Mouse (Mus musculus) spleen, postnatal 36 days (tissue): Measurements from ENCODE around the gene Trim14.
A peak's percentile ranks its signal among the peaks of the same experiment; 100 is the strongest.

ENCODE experiments used
- DNase-seq, 2 experiments: peaks; one replicate each; pipeline ENCODE4 v3.0.0; 2022; ENCODE audit warnings: low spot score in 2 of 2, mixed read lengths in 1 of 2

Gene Trim14

DNA sequence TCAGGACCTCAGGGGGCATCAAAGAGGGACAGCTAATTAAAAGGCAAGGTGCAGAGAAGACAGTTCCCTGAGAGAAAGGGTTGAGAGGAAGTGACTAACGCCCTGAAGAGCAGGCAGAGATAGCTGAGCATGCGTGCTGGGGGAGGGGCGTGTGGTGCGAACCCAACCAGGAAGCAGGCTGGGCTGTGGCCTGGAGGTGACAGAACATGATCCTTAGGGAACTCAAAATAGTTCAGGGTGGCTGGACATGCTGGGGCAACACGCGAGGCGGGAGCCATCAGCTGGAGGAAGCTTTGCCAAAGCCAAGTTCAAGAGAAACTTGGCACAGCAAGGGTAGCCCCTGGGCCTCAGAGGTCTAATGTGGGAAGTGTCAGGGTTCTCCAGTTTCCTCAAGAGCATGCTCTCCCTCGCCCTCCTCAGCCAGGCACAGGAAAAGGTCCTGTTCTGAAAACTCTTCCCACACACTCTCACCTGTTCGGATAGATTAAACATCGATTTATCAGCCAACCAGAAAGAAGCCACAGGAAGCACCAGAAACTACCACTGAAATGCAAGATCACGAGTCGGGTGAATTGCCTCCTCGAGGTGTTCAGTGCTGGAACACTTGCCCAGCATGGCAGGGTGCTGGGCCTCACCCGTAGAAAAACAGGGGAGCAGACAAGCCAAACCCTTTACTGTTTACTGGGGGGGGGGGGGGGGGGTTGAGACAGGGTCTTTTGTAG lies 50.1 kb downstream of the Trim14 start:
- peak; percentile 90 to 92 for DNase-seq

DNA sequence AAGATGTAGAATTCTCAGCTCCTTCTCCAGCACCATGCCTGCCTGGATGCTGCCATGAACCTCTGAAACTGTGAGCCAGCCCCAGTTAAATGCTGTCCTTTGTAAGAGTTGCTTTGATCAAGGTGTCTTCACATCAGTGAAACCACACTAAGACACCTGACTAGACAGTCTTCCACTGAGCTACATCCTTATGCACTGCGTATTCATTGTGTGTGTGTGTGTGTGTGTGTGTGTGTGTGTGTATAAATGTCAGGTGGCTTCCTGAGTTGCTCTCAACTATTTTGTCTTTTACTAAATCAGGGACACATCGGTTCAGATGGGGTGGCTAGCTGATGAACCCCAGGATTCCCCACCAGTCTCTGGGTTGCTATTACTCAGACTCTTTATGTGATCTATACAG lies 56.9 kb downstream of the Trim14 start:
- DNase-seq, result no peak

GRCm38 (mm10) chr4:46475101-46475500 lies 60.8 kb downstream of the Trim14 start:
- DNase-seq, result no peak

DNA sequence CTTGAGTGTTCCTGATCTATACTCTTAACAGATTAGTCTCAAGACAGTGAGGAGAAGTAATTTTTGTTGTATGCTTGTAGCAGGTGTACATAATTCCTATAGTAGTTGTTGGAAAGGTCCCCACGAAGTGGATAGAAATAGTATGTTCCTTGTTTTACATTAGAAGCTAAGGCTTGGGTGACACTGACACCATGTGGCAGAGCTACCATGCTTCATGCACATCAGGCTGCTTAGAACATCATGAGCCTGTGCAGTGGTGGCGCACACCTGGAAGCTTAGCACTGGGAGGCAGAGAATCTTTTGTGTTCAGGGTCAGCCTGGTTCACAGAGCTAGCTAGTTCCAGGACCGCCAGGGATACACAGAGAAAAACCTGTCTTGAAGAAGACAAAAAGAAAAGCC lies 70.2 kb downstream of the Trim14 start:
- DNase-seq, result no peak

DNA sequence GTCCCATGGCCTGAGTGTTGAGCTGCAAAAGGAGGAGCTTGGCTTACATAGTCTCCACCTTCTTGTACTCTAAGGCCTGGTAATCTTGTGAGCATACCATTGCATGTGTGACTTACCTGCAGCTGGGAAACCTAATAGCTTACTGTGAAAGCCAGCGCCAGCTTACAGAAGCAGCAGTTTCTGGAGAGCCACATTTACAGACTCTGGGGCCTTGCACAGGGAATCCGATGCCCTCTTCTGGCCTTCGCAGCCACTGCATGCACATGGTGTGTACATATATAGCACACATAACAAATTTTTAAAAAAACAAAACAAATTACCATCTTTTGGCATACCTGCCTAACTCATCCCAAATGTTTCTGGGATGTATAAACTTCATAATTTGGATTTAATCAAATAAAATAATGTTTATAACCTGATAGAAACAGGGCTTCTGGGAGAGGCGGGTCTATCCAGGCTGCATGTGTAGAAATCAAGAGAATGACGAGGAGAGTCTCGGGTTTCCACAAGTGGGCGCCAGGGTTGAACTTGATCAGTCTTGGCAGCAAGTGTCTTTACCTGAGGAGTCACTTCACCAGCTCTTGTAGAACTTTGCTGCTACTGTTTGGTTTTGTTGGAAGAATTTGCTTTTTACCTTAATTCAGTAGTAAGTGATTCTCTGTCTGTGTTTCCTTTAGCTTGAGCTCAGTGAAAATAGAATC lies 72.7 kb downstream of the Trim14 start:
- peak in 1 of 2 experiments; percentile 32 for DNase-seq

GRCm38 (mm10) chr4:46458411-46458810 lies 77.5 kb downstream of the Trim14 start:
- DNase-seq, result no peak

- no peak for DNase-seq
Observed at GRCm38 (mm10) chr4:46457186-46457585, 78.8 kb downstream of the Trim14 start.

DNA sequence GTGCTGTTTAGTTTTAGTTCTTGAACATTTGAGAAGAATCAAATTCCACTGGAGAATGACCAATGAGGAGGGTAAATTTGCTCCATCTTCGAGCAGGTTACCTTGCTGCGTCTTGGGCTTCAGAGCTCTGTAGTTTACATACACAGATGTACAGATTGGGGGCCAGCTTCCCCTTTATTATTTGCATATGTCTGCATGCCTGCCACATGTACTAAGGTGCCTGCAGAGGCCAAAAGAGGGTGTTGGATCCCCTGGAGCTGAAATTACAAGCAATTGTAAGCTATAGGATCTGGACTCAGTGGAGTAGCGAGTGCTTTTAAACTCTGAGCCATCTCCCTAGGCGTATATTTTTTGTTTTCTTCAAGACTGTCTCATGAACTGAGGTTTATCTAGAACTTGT lies 79.2 kb downstream of the Trim14 start:
- no peak for DNase-seq

GRCm38 (mm10) chr4:46454097-46454864 lies 81.7 kb downstream of the Trim14 start:
- DNase-seq, result no peak

DNA sequence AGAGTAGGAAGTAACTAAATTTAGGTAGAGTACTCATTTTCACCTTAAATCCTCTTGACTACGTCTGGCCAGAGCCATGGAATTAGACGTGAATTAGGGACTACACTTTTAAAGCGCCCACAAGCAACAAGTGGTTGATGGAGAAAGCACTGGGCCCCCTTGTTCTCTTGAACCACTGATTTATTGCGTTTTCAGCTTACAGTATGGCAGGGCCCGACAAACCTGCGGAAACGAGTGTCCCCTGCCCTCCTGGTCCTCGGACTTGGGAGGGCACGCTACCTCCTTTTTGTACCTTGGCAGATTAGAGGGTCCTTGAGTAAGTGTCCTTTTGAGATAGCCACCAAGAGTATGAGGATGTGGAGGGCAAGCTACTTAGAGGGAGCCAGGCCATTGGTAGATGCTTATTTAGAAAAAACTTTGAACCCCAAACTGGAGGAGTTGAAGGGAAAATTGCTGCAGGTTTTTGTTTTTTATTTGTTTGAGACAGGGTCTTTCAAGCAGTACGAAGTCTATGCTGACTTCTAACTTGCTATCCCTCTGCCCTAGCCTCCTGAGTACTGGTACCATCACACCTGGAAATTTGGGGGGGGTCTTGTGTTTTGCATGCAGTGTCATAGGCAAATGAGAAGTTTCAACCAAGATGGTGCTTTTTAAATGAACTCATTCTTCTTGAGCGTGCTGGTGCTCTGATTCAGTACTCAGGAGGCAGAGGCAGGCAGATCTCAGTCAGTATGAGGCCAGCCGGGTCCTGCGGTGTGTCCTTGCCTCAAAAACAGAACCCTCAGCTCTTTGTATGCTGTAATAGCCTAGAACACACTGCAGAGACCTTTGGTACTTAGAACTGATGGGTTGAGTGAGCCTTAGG lies 82.9 kb downstream of the Trim14 start:
- DNase-seq, result no peak

DNA sequence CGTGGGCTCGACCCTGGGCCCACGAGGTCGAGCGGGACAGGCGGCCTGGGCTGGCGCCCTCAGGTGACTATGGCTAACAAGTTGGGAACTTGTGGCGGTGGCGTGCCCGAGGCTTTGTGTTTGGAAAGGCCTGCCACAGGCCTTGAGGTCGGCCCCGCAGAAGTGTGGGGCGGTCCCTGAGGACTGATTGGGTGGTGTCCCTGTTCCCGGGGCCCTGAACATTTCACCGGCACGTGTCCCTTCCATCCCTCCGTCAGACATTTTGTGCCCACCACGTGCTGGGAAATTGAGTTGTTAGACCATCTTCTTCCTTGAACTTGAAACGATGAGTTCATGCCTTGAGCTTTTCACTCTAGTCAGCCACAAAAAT lies 83.5 kb downstream of the Trim14 start:
- peak; percentile 62 to 70 for DNase-seq

DNA sequence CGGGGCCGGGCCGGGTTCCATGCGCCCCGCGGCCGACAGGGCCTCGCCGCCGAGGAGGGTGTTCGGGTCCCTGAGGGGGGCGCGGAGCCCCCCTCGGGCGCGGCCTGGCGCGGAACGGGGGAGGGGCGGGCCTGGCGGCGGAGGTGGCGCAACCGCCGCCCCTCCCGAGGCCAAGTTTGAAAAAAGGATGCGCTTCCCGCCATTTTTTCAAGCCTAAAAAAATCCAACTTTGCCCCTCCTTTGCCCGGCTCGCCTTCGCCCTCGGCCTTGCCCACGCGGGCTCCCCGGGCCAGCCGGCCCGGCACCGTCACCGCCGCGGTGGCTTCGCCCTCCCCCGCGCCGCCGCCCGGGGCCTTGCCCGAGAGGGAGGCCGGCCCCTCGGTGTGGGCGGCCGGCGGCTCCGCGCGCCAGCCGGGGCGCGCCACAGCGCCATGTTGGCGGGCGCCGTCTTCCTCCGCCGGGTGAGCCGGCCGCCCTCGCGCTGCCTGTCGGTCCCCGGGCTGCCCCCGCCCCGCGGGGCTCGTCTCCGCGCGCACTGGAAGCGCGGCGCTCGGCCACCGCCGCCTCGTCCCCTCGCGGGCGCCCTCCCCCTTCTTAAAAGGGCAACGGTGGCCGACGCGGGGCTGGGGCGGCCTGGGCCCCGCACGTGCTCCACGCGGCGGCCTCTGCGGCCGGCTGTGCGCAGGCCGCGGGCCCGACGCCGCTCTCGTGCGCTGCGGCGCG lies 84.0 kb downstream of the Trim14 start:
- peak; percentile 69 to 75 for DNase-seq

- DNase-seq, result peak; percentile 74 to 77
Observed at GRCm38 (mm10) chr4:46451240-46451757, 84.6 kb downstream of the Trim14 start.

DNA sequence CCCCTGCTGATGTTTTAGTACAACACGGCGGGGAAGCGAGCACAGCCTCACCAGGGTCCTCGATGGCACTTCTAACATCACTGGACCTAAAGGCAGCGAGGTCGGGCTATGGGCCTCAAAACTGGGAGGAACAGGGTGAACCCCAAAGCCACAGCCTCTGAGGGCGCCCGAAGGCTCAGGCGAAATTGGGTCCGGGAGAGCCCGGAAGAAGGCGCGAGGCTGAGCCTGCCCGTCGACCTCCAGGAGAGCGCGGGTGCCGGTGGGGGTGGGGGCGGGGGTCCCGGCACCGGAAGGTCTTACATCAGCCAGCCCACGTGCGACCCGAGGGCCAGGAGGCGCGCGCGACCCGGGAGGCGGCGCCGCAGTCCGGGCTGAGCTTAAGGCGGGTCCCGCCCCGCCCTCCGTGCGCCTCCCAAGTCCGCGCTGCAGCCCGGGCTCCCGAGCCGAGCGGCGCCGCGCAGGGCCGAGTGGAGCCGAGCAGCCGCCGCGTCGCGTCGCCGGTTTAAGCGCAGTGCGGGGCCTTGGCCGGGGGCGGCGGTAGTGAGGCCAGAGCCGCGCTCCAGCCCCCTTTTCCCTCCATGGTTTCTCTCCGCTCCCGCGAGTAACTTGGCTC lies 85.3 kb downstream of the Trim14 start, which contains the start of gene Anp32b:
Gene Anp32b (plus strand): TSS at position 384 of the 613 bp plus-strand sequence.
- DNase-seq, result peak; percentile 92

DNA sequence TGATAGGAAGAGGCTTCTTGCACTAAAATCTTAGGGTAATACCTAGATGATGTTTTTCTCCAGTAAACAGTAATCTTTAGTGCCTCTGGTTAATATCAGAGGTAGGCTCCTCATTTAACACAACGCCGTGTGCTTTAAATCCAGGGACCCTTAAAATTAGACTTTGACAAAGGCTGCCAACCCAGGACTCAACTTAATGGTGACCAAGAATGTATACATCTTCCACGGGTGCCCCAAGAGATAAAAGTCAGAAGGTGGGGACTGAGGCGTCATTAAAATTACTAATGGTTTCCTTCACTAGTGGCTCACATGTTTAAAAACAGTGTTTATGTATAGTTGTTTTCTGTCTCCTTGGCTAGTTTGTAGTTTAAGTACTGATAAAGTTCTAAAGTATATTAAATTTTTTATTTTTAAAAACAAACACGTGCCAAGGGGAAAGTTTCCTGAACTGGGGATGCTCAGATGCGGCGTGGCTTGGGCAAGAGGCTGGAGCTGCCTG lies 85.9 kb downstream of the Trim14 start:
- peak in 1 of 2 experiments; percentile 24 for DNase-seq

GRCm38 (mm10) chr4:46448886-46449285 lies 87.1 kb downstream of the Trim14 start:
- no peak for DNase-seq

GRCm38 (mm10) chr4:46447461-46447860 lies 88.5 kb downstream of the Trim14 start:
- DNase-seq, result no peak

DNA sequence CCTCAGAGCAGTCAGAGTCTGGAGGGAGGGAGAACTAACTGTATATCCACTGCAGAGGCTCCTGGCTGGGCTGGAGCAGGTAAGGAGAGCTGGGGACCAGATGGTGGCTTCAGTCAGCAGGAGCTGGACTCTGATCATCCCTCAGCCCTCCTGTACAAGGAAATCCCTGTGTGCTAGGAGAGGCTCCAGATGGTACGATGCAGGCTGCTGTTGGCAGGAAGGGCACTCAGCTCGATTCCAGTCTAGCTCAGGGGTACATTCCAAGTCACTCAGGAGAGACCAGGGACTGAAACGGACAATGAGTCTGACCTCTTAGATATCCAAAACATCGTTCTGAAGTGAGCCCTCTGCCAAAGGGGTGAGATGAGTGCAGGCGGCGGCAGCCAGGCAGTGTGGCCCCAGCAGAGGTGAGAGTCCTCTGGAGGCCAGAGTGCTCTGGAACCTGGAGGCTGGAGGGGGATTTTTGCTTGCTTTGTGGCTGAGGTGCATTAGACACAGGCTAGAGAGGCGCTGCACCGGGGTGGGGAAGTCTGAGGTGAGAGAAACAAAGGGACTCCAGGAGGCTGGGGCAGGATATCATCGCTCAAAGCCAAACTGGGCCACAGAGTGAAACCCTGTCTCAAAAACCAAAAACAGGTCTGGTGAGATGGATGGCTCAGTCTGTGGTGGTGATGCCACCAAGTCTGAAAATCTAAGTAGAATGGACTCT lies 90.5 kb downstream of the Trim14 start:
- no peak for DNase-seq
